Mouse (Mus musculus): ENCODE measurements around the gene Relch. TPM values are rescaled to one million over a fixed set of nuclear protein-coding genes. Genes with fewer than 3 reads are reported as not detected.

The Relch gene
- polyA plus RNA-seq, 1 experiment = 21.0 TPM

DNA sequence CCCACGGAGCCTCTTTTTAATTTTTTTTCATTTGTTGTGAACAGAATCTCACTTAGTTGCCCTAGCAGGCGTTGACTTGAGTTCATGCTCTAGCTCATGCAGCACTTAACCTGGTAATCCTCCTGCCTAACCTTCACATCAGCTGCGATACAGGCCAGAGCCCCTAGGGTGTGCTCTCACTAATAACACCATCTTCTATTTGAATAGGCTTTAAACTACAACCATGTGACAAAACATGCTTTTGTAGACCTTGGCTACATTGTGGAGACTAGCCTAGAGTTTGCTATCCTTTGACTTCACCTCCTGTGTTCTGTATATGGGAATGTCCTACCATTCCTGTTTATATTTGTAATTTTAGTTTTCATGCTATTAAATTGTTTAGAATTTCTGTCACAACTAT lies 71.7 kb downstream of the Relch start:
- WGBS = 80% methylated on average over 3 of the region's 3 CpGs
- no peak for DNase-seq
- Histone ChIP-seq H3K4me3 (replicated peaks; ENCODE audit: extremely low read depth, low read depth, low read length) (no peak overlapping the region), H3K4me1 (ENCODE audit: control insufficient read depth, insufficient read depth, low read length) (no peaks in the 10 kb centered on the region)
- no peak for TF ChIP-seq POLR2A (IDR thresholded peaks at IDR 0.05; ENCODE audit: borderline replicate concordance, extremely low read depth, low read depth, low read length)
- TF ChIP-seq CTCF (IDR thresholded peaks at IDR 0.05; ENCODE audit: insufficient read depth, low read length) = 0 out of 2 replicates have a peak, but pooled peaks have one; percentile 23

DNA sequence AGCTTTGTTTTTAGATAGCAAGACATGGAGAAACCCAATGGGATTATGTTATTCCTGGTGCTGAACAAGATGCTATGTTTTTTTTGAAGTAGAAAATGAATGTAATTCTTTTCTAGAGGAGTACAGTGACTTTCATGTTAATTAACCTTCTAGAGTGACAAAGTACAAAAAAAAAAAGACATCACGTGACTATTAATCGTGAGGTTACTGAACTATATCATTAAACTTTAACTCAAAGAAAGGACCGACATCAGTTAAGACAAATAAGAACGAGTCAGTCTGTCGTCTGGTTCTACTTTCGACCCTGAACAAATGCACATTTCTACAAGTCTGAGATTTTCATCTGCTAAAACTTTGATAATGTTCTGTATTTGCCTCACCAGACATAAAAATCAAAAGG lies 74.7 kb downstream of the Relch start:
- TF ChIP-seq CTCF (IDR thresholded peaks at IDR 0.05; ENCODE audit: insufficient read depth, low read length) (no peak), POLR2A (IDR thresholded peaks at IDR 0.05; ENCODE audit: borderline replicate concordance, extremely low read depth, low read depth, low read length) (no peak)
- no peak overlapping the region for H3K4me3 ChIP-seq (replicated peaks; ENCODE audit: extremely low read depth, low read depth, low read length)
- H3K4me1 ChIP-seq (ENCODE audit: control insufficient read depth, insufficient read depth, low read length) = no peaks in the 10 kb centered on the region
- 93% methylated on average over 6 of the region's 6 CpGs for WGBS
- no peak for DNase-seq

DNA sequence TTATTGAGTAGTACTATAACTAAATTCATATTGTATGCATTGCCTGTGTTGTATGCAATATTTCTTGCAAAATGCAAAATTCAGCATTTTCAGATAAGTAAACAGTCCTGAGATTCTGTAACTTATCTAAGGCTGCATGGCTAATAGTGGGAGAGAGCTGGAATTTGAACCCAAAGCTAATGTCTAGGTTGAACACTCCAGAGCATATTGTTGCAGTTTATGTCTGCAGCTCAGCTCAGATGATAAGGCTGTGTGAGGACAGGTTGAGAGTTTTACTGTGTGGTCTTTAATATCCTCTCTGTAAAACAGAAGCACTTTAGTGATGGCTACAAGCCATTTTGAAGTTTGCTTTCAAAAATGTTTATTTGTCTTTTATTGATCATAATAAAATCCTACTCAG lies 75.8 kb downstream of the Relch start:
- TF ChIP-seq POLR2A (IDR thresholded peaks at IDR 0.05; ENCODE audit: borderline replicate concordance, extremely low read depth, low read depth, low read length) = no peak
- no peak for TF ChIP-seq CTCF (IDR thresholded peaks at IDR 0.05; ENCODE audit: insufficient read depth, low read length)
- Histone ChIP-seq H3K4me3 (replicated peaks; ENCODE audit: extremely low read depth, low read depth, low read length) (no peak overlapping the region), H3K4me1 (ENCODE audit: control insufficient read depth, insufficient read depth, low read length) (no peaks in the 10 kb centered on the region)
- DNase-seq = no peak

DNA sequence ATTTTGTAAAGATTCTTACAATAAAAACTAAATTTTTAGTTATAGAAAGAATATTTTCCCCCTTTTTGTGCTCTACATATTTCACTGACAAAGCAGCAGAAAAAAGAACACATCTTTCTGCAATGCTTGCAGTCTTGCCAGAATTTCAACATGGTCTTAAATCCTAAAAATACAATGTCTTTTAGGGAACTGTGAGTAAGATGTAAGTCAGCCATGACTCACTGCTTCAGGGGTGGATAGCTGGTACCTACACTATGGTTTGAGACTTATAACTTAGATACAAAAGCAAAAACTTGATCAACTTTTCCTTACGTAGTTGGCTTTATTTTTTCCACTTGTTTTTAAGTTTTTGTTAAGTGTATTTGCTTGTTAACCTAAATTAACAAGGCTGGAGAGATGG lies 78.8 kb downstream of the Relch start:
- H3K4me3 ChIP-seq (replicated peaks; ENCODE audit: extremely low read depth, low read depth, low read length) = no peak overlapping the region
- DNase-seq = no peak
- 94% methylated on average over 1 of the region's 1 CpGs for WGBS
- no peaks in the 10 kb centered on the region for H3K4me1 ChIP-seq (ENCODE audit: control insufficient read depth, insufficient read depth, low read length)
- no peak for TF ChIP-seq POLR2A (IDR thresholded peaks at IDR 0.05; ENCODE audit: borderline replicate concordance, extremely low read depth, low read depth, low read length)
- TF ChIP-seq CTCF (IDR thresholded peaks at IDR 0.05; ENCODE audit: insufficient read depth, low read length) = no peak

DNA sequence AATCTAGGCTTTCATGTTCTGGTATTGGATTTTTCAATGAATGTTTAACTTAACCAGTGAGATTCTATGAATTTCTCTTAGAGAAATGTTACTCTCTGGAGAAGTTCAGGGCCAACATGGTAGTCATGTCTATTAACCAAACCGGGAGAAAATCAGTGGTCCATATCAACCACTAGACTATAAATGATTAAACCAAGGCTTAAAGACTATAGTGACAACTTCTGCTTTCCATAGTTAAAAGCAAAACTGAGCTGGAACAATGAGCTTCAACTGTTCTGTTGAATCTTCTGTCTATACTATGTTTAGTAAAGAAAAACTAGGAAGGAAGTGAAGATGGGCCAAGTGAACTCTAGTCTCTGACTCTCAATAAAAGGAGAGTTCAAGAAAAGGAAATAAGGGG lies 82.8 kb downstream of the Relch start:
- no peak overlapping the region for H3K4me3 ChIP-seq (replicated peaks; ENCODE audit: extremely low read depth, low read depth, low read length)
- no peaks in the 10 kb centered on the region for H3K4me1 ChIP-seq (ENCODE audit: control insufficient read depth, insufficient read depth, low read length)
- no peak for DNase-seq
- WGBS = 84% methylated on average over 1 of the region's 1 CpGs
- TF ChIP-seq POLR2A (IDR thresholded peaks at IDR 0.05; ENCODE audit: borderline replicate concordance, extremely low read depth, low read depth, low read length) (no peak), CTCF (IDR thresholded peaks at IDR 0.05; ENCODE audit: insufficient read depth, low read length) (no peak)

DNA sequence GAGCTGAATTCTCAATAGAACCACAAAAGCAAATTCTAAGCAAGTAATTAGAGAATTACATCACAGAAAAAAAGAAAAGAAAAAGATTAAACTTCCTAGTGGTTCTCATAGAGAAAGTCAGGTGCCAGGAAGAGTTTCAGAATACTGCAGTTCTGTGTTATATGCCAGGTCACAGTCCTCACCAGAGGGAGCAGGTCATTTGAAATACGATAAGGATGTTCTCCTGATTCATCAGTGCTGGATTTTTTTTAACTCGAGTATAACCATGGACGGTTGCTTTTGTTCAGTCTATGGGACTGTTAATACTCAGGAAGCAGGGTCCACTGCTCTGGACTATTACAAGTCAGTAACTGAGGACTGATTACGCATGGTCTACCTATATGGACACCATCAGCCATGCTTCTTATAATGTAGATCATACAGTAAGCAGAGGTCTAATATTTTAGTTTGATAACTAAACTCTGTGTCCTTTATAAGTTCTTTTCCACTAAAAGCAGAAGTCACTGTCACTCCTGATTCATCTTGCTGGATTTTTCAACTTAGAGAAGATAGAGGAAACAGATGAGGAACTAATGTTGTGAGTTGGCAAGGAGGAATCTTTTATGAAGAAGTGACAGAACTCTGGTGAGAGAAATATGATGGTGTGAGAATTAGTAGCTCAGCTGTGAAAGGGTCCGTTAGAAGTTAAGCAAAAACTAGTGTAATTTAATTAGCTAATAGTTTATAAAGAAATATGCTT lies 83.4 kb downstream of the Relch start:
- DNase-seq = no peak
- WGBS = 83% methylated on average over 5 of the region's 5 CpGs
- TF ChIP-seq POLR2A (IDR thresholded peaks at IDR 0.05; ENCODE audit: borderline replicate concordance, extremely low read depth, low read depth, low read length) = no peak
- TF ChIP-seq CTCF (IDR thresholded peaks at IDR 0.05; ENCODE audit: insufficient read depth, low read length) = no peak
- no peak overlapping the region for H3K4me3 ChIP-seq (replicated peaks; ENCODE audit: extremely low read depth, low read depth, low read length)
- no peaks in the 10 kb centered on the region for H3K4me1 ChIP-seq (ENCODE audit: control insufficient read depth, insufficient read depth, low read length)

DNA sequence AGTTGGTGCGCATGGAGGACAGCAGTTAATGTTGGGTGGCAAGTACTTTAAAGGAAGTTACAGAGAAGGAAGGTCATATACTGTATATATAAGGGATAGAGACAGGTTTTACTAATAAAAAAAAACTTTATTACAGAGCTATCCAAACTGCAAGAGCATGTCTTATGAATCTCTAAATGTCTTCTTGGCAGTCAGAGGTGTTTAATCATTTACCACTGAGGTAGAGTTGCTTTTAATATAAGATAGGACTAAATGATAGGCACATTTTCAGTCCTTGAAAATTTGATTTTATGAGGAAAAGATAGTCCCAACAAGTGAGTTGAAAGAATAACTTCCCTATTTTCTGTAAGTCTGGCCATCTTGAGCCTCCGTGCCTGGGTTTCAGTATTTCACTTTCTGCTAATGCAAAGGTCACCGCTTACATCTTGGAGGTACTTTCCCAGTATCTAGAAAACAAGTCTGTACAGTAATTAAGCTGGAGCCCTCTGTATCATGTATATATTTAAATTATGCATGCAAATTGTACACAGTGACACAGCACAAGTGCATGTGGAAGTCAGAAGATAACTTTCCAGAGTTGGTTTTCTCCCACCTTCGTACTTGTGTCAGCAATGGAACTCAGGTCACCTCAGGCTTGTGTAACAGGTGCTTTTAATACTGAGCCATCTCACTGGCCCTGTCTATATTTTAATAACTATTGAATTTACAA lies 84.6 kb downstream of the Relch start:
- Histone ChIP-seq H3K4me3 (replicated peaks; ENCODE audit: extremely low read depth, low read depth, low read length) (no peak overlapping the region), H3K4me1 (ENCODE audit: control insufficient read depth, insufficient read depth, low read length) (no peaks in the 10 kb centered on the region)
- TF ChIP-seq POLR2A (IDR thresholded peaks at IDR 0.05; ENCODE audit: borderline replicate concordance, extremely low read depth, low read depth, low read length) = no peak
- TF ChIP-seq CTCF (IDR thresholded peaks at IDR 0.05; ENCODE audit: insufficient read depth, low read length) = no peak
- DNase-seq = no peak
- WGBS = 92% methylated on average over 4 of the region's 4 CpGs

DNA sequence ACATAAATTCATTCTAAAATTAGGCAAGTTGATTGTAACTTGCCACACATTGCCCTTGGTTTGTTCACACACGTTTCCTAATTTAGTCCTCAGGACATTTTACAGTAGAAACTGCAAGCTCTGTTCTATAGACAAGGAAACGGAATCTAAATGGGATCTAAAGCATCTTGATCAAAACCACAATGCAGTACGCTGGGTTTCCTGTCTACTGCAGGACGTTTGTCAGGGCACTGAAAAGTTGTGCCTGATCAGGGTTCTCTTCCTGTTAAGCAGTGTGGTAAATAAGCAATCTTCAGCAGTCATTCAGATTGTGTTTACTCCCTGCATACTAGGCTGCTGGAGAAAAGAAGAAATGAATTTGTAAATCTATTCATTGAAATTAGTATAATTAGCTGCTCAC lies 88.5 kb downstream of the Relch start:
- H3K4me1 ChIP-seq (ENCODE audit: control insufficient read depth, insufficient read depth, low read length) = no peaks in the 10 kb centered on the region
- DNase-seq = no peak
- 60% methylated on average over 4 of the region's 4 CpGs for WGBS
- TF ChIP-seq CTCF (IDR thresholded peaks at IDR 0.05; ENCODE audit: insufficient read depth, low read length) (no peak), POLR2A (IDR thresholded peaks at IDR 0.05; ENCODE audit: borderline replicate concordance, extremely low read depth, low read depth, low read length) (no peak)
- no peak overlapping the region for H3K4me3 ChIP-seq (replicated peaks; ENCODE audit: extremely low read depth, low read depth, low read length)

DNA sequence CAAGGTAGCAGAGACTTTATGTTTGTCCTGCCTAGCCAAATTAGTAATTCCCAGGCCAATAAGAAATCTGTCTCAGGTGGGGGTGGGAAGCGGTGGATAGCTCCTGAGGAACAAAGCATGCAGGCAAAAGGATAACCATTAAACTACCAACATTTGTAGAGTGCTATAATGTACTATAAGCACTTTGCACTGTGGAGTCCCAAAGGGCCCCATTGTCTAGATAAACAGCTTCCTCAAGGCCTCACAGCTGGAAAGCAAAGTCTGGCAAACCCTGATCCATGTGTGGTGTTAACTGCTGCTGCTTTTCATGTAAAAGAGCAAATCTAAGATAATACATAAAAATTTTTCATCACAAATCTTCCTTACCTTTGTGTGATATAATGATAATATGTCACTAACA lies 89.3 kb downstream of the Relch start:
- H3K4me3 ChIP-seq (replicated peaks; ENCODE audit: extremely low read depth, low read depth, low read length) = no peak overlapping the region
- WGBS = 98% methylated on average over 1 of the region's 1 CpGs
- no peaks in the 10 kb centered on the region for H3K4me1 ChIP-seq (ENCODE audit: control insufficient read depth, insufficient read depth, low read length)
- no peak for DNase-seq
- TF ChIP-seq CTCF (IDR thresholded peaks at IDR 0.05; ENCODE audit: insufficient read depth, low read length) (no peak), POLR2A (IDR thresholded peaks at IDR 0.05; ENCODE audit: borderline replicate concordance, extremely low read depth, low read depth, low read length) (no peak)

DNA sequence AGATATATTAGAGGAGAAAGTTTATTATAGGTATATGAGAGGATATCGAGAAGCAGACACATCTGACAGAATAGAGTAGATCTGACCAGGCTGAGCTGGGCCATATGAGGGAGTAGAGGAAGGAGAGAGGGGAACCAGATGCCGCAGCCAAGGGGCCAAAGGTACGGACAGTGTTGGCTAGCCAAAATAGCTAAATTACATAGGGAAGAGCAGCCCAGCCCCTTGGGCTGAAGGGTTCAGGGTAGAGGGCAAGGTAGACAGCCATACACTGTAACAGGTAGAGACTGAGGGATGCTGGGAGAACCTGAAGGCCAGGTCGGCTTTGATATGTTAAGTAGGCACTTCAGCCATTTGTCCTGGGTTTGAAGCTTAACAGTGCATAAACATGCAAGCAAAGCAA lies 95.1 kb downstream of the Relch start:
- 87% methylated on average over 4 of the region's 4 CpGs for WGBS
- DNase-seq = no peak
- Histone ChIP-seq H3K4me3 (replicated peaks; ENCODE audit: extremely low read depth, low read depth, low read length) (no peak overlapping the region), H3K4me1 (ENCODE audit: control insufficient read depth, insufficient read depth, low read length) (no peaks in the 10 kb centered on the region)
- TF ChIP-seq CTCF (IDR thresholded peaks at IDR 0.05; ENCODE audit: insufficient read depth, low read length) (no peak), POLR2A (IDR thresholded peaks at IDR 0.05; ENCODE audit: borderline replicate concordance, extremely low read depth, low read depth, low read length) (no peak)

Data from lung, adult 2 months (tissue).